Mouse (Mus musculus): Measurements from ENCODE around the gene Mucl3. TPM values are rescaled to one million over a fixed set of nuclear protein-coding genes. Genes with fewer than 3 reads are reported as not detected.
A peak's percentile ranks its signal among the peaks of the same experiment; 100 is the strongest.

Gene Mucl3
- polyA plus RNA-seq, 1 experiment from 2014 or later, result 0.13 TPM

- Histone ChIP-seq H3K27ac (no peak overlapping the region), H3K9me3 (no peaks in the 10 kb centered on the region), H3K9ac (no peak overlapping the region), H3K4me1 (peaks cover 6% of the 10 kb centered on the region; the same call in 1 of the 2 replicates), H3K36me3 (no peaks in the 10 kb centered on the region), H3K4me3 (no peak overlapping the region), H3K4me2 (no peak overlapping the region), H3K27me3 (no peaks in the 10 kb centered on the region; the same call in 1 of the 2 replicates)
- 11% methylated on average over 1 of the region's 1 CpGs for WGBS
- ATAC-seq (ENCODE audit: insufficient number of reproducible peaks, insufficient read depth, low FRiP score, low TSS enrichment, low read depth), result no peak
Observed at GRCm38 (mm10) chr17:35633992-35634391, 9.5 kb downstream of the Mucl3 start.

GRCm38 (mm10) chr17:35626537-35626936 lies 17.0 kb downstream of the Mucl3 start, which contains the start of gene Gm9573:
Gm9573 (minus strand) TSS chr17:35626637.
- Histone ChIP-seq H3K4me2 (no peak within 1 kb of the TSS), H3K4me1 (no peaks in the 10 kb centered on the region), H3K36me3 (no peaks in the 10 kb centered on the region), H3K27ac (no peak within 1 kb of the TSS), H3K9ac (no peak within 1 kb of the TSS), H3K27me3 (no peaks in the 10 kb centered on the region), H3K9me3 (no peaks in the 10 kb centered on the region), H3K4me3 (no peak within 1 kb of the TSS)
- no peak for ATAC-seq (ENCODE audit: insufficient number of reproducible peaks, insufficient read depth, low FRiP score, low TSS enrichment, low read depth)
- WGBS, result 80% methylated on average over 7 of the region's 7 CpGs

DNA sequence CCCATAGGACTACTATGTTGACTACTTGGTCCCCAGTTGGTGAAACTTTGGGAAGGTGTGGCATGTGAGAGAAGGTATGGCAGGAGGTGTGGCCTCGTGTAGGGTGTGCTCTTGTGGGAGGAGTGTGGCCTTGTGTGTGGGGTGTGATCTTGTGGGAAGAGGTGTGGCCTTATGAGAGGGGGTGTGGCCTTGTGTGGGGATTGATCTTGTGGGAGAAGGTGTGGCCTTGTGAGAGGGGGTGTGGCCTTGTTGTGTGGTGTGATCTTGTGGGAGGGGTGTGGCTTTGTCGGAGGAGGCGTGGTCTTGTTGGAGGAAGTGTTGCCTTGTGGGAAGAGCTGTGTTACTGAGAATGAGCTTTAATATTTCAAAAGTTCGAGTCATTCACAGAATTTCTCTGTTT lies 26.4 kb downstream of the Mucl3 start:
- no peak for ATAC-seq (ENCODE audit: insufficient number of reproducible peaks, insufficient read depth, low FRiP score, low TSS enrichment, low read depth)
- Histone ChIP-seq H3K4me2 (no peak overlapping the region), H3K27me3 (no peaks in the 10 kb centered on the region), H3K36me3 (no peaks in the 10 kb centered on the region), H3K9me3 (no peaks in the 10 kb centered on the region), H3K4me1 (no peaks in the 10 kb centered on the region), H3K27ac (no peak overlapping the region), H3K9ac (no peak overlapping the region), H3K4me3 (no peak overlapping the region)
- 76% methylated on average over 4 of the region's 4 CpGs for WGBS

DNA sequence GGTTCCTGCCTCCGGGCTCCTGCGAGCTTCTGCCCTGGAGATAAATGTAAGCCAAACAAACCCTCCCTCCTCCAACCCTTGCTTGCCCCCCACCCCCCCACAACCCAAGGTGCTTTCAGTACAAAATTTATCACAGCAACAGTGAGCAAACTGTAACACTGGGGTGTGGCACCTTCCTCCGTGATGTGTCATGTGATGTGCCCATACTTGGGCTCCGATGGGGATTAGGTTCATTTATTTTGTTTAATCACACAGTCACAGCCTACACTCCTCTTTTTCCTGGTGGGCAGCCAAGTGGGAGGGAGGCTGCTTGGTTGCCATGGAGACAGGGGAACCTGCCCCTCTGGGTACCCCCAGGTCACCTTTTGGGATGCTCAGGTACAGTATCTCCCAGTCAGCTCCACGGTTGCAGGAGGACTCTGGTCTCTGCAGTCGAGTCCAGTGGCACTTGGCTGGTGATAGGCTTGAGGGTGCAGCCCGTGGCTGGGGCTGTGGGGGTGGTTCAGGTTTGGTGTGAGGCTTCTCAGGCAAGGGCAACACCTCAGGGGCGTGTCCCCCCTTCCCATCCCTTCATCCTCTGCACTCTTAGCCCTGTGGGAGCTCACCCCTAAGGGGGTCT lies 41.6 kb downstream of the Mucl3 start:
- ATAC-seq (ENCODE audit: insufficient number of reproducible peaks, insufficient read depth, low FRiP score, low TSS enrichment, low read depth), result no peak

DNA sequence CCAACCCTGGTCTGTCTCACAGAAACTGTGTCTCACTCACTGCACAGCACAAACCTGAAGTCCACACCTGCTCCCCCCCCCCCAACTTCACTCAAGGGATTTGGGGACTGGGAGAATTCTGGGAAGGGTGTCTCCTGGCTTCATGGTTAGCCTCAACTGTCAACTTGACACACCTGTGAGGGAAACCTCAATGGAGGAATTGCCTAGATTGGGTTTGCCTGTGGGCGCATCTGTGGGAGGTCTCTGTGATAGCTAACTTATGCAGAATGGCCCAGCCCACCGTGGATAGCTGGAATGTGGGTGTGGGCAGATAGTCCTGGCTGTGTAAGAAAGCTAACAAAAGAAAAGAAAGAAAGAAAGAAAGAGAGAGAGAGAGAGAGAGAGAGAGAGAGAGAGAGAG lies 42.2 kb downstream of the Mucl3 start, which contains the start of gene Sfta2:
Sfta2 (plus strand) TSS at position 301 of the 400 bp plus-strand sequence.
- no peaks in the 10 kb centered on the region for H3K36me3 ChIP-seq
- 0 out of 2 replicates have a peak, but pooled peaks cover 4% of the 10 kb centered on the region for H3K27me3 ChIP-seq
- ATAC-seq (ENCODE audit: insufficient number of reproducible peaks, insufficient read depth, low FRiP score, low TSS enrichment, low read depth), result no peak
- no peaks in the 10 kb centered on the region for H3K4me1 ChIP-seq
- no peak within 1 kb of the TSS for H3K9ac ChIP-seq
- peak within 1 kb of the TSS; percentile 2; the same call in 1 of the 2 replicates for H3K4me2 ChIP-seq
- no peak within 1 kb of the TSS; the same call in 1 of the 2 replicates for H3K27ac ChIP-seq
- WGBS, result 53% methylated on average over 2 of the region's 2 CpGs
- no peaks in the 10 kb centered on the region for H3K9me3 ChIP-seq
- H3K4me3 ChIP-seq, result no peak within 1 kb of the TSS

More for the DNA sequence above, 41.6 kb downstream of the Mucl3 start:
- Histone ChIP-seq H3K9me3 (no peaks in the 10 kb centered on the region), H3K4me1 (no peaks in the 10 kb centered on the region), H3K27me3 (0 out of 2 replicates have a peak, but pooled peaks cover 4% of the 10 kb centered on the region), H3K4me3 (no peak overlapping the region), H3K27ac (no peak overlapping the region), H3K36me3 (no peaks in the 10 kb centered on the region), H3K9ac (no peak overlapping the region), H3K4me2 (peak overlapping the region; percentile 2; the same call in 1 of the 2 replicates)
- 45% methylated on average over 8 of the region's 8 CpGs for WGBS

DNA sequence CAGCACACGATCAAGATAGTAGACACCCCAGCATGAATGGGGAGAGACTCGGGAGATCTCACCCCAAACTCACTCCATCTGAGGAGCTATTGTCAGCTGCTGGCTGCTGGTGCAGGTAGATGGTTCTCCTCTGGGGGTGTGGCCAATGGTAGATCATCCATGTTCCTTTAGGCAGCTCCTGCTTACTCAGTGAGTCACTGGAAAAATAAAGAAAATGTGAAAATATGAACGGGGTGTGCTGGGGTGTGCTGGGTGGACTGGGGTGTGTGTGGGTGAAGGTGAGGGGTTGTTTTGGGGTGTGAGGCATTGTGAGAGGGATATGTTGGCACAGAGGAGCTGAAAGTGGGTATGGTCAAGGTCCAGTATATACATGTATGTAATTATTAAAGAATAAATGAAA lies 46.1 kb downstream of the Mucl3 start:
- Histone ChIP-seq H3K27me3 (0 out of 2 replicates have a peak, but pooled peaks cover 1% of the 10 kb centered on the region), H3K9me3 (no peaks in the 10 kb centered on the region), H3K4me2 (no peak overlapping the region), H3K9ac (no peak overlapping the region), H3K4me1 (no peaks in the 10 kb centered on the region), H3K4me3 (no peak overlapping the region), H3K27ac (no peak overlapping the region), H3K36me3 (no peaks in the 10 kb centered on the region)
- 89% methylated on average over 3 of the region's 3 CpGs for WGBS
- no peak for ATAC-seq (ENCODE audit: insufficient number of reproducible peaks, insufficient read depth, low FRiP score, low TSS enrichment, low read depth)

DNA sequence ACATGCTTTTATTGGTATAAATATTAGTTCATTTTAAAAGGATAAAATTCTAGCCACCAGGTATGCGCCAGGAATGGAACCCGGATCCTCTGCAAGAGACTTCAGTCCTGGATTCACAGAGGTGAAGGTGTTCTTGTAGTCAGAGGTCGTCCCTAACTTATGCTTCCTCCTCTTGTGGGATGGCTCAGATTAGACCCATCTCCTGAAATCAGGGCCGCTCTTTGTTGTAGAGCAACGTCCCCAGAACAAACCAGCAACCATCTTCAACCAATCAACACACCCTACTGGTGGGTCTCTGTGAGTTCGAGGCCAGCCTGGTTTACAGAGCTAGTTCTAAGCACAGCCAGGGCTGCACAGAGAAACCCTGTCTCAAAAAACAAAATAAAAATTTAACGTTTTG lies 49.0 kb downstream of the Mucl3 start:
- Histone ChIP-seq H3K27ac (no peak overlapping the region), H3K4me1 (peaks cover 6% of the 10 kb centered on the region; the same call in 1 of the 2 replicates), H3K4me2 (no peak overlapping the region), H3K9ac (no peak overlapping the region), H3K4me3 (no peak overlapping the region), H3K9me3 (no peaks in the 10 kb centered on the region), H3K36me3 (no peaks in the 10 kb centered on the region), H3K27me3 (no peaks in the 10 kb centered on the region)
- no peak for ATAC-seq (ENCODE audit: insufficient number of reproducible peaks, insufficient read depth, low FRiP score, low TSS enrichment, low read depth)
- WGBS, result 83% methylated on average over 7 of the region's 7 CpGs

DNA sequence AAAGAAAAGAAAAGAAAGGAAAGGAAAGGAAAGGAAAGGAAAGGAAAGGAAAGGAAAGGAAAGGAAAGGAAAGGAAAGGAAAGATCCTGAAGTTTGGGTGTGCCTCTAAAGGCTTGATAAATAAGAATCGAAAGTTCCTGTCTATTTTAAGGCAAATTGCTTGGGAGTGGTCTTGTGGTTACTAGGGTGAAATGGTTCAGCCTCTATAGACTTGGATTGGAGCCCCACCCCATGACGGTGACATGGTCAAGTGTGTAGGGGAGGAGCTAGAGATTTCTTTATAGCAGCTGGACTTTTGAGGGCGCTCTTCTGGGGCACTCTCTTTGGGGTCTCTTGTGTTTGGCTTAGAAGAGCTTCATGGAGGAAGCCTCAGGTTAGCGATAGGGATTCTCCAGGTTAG lies 49.7 kb downstream of the Mucl3 start:
- H3K27ac ChIP-seq, result no peak overlapping the region
- H3K36me3 ChIP-seq, result no peaks in the 10 kb centered on the region
- no peaks in the 10 kb centered on the region for H3K9me3 ChIP-seq
- 35% methylated on average over 4 of the region's 4 CpGs for WGBS
- no peaks in the 10 kb centered on the region for H3K27me3 ChIP-seq
- ATAC-seq (ENCODE audit: insufficient number of reproducible peaks, insufficient read depth, low FRiP score, low TSS enrichment, low read depth), result no peak
- H3K4me1 ChIP-seq, result peaks cover 6% of the 10 kb centered on the region; the same call in 1 of the 2 replicates
- no peak overlapping the region for H3K4me3 ChIP-seq
- no peak overlapping the region for H3K9ac ChIP-seq
- H3K4me2 ChIP-seq, result no peak overlapping the region

GRCm38 (mm10) chr17:35592131-35592530 lies 51.4 kb downstream of the Mucl3 start:
- no peaks in the 10 kb centered on the region for H3K27me3 ChIP-seq
- ATAC-seq (ENCODE audit: insufficient number of reproducible peaks, insufficient read depth, low FRiP score, low TSS enrichment, low read depth), result no peak
- no peak overlapping the region for H3K4me2 ChIP-seq
- H3K9me3 ChIP-seq, result 0 out of 2 replicates have a peak, but pooled peaks cover 3% of the 10 kb centered on the region
- H3K36me3 ChIP-seq, result no peaks in the 10 kb centered on the region
- H3K9ac ChIP-seq, result no peak overlapping the region
- no peak overlapping the region for H3K4me3 ChIP-seq
- 81% methylated on average over 9 of the region's 9 CpGs for WGBS
- H3K4me1 ChIP-seq, result peaks cover 6% of the 10 kb centered on the region; the same call in 1 of the 2 replicates
- H3K27ac ChIP-seq, result no peak overlapping the region

- Histone ChIP-seq H3K9me3 (0 out of 2 replicates have a peak, but pooled peaks cover 4% of the 10 kb centered on the region), H3K9ac (no peak overlapping the region), H3K4me1 (peaks cover 6% of the 10 kb centered on the region; the same call in 1 of the 2 replicates), H3K27ac (no peak overlapping the region), H3K4me2 (no peak overlapping the region), H3K4me3 (no peak overlapping the region), H3K27me3 (no peaks in the 10 kb centered on the region), H3K36me3 (no peaks in the 10 kb centered on the region)
- no peak for ATAC-seq (ENCODE audit: insufficient number of reproducible peaks, insufficient read depth, low FRiP score, low TSS enrichment, low read depth)
- 90% methylated on average over 15 of the region's 15 CpGs for WGBS
Observed at GRCm38 (mm10) chr17:35591731-35592130, 51.8 kb downstream of the Mucl3 start.

- ATAC-seq (ENCODE audit: insufficient number of reproducible peaks, insufficient read depth, low FRiP score, low TSS enrichment, low read depth), result no peak
- 0 out of 2 replicates have a peak, but pooled peaks cover 4% of the 10 kb centered on the region for H3K9me3 ChIP-seq
- H3K9ac ChIP-seq, result no peak overlapping the region
- H3K27ac ChIP-seq, result no peak overlapping the region
- no peaks in the 10 kb centered on the region for H3K27me3 ChIP-seq
- H3K4me3 ChIP-seq, result no peak overlapping the region
- H3K4me1 ChIP-seq, result peaks cover 6% of the 10 kb centered on the region; the same call in 1 of the 2 replicates
- no peaks in the 10 kb centered on the region for H3K36me3 ChIP-seq
- 94% methylated on average over 7 of the region's 7 CpGs for WGBS
- H3K4me2 ChIP-seq, result no peak overlapping the region
Observed at GRCm38 (mm10) chr17:35591219-35591578, 52.3 kb downstream of the Mucl3 start.
